Mouse (Mus musculus): Measurements from ENCODE around the gene Slc2a6.

Slc2a6 gene

GRCm38 (mm10) chr2:27027618-27028436 lies at the start of gene Slc2a6:
TSS of gene Slc2a6 (minus strand) at chr2:27027998.
- peak; percentile 92 for DNase-seq

DNA sequence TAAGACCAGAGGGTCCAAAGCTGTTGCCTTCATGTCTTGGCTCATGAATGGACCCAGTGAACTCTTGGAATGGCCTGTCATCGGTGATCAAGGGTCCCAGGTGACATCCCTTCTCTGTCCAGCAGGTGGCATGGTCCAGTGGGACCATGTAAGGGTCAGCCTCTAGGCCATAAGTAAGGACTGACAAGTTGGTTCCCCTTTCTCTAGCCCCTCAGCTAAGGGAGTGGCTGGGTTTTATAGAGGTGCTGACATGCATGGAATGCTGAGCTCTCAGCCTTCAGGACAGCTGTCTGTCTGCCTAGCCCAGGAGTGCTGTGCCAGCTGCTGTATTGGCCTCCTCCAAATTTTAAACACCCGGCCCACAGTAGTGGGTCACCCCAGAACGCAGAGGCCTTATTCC lies 47.7 kb upstream of the Slc2a6 start:
- DNase-seq: peak; percentile 71

DNA sequence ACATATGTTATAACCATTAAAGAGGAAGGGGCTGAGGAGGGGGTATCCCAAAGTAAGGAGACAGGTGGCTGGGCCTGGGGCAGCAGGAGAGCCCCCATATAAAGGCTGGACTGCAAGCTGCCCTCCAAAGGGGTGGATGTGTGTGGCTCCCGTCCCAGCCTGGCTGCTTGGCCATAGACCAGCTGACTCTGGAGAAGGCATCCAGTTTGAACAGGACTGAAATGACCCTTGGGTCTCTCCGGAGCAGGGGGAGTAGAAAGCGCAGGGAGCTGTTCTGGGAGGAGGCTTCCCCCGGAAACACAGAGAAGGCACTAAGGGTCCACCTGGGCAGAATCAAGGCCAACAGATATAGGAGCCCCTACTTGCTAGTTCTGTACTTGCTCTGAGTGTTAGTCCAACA lies 47.0 kb upstream of the Slc2a6 start:
- peak; percentile 80 for DNase-seq

- DNase-seq: no peak
Observed at GRCm38 (mm10) chr2:27073407-27073806, 45.6 kb upstream of the Slc2a6 start.

DNA sequence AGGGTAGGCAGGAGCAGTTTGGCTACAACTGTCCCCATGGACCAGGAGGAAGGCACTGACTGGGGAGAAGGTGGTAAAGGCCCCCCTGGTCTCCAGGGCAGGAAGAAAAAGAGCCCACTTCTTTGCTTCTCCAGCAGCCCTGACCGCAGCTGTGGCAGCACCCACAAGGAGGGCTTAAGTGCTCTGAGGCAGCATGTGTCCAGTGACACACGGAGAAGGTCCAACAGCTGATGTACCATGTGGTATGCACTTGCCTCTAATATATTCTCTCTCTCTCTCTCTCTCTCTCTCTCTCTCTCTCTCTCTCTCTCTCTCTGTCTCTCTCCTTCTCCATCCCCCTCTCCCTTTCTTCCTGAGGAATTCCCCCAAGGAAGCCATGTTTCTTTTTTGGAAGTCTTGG lies 44.2 kb upstream of the Slc2a6 start, which contains the start of gene Mymk:
Mymk (minus strand) TSS at position 202 of the 400 bp plus-strand sequence.
- DNase-seq: no peak

DNA sequence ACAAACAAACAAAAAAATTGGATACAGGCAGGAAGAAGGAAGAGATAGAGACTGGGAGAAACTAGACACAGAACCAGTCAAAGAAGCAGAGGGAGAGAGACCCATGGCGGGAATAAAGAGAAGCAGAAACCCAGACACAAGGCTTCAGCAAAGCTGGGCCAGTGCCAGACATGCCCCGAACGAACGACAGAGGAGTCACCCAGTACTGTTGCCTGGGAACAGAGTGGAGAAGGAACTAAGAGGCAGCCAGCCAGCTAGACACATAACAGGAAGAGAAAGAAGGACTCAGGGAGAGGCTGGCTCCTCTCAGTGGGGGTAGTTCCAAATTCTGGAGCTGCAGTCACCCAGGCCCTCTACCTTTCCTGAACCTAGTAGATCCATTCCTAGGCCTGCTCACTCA lies 43.3 kb upstream of the Slc2a6 start:
- DNase-seq: peak; percentile 87

- no peak for DNase-seq
Observed at GRCm38 (mm10) chr2:27070247-27070813, 42.5 kb upstream of the Slc2a6 start.

DNA sequence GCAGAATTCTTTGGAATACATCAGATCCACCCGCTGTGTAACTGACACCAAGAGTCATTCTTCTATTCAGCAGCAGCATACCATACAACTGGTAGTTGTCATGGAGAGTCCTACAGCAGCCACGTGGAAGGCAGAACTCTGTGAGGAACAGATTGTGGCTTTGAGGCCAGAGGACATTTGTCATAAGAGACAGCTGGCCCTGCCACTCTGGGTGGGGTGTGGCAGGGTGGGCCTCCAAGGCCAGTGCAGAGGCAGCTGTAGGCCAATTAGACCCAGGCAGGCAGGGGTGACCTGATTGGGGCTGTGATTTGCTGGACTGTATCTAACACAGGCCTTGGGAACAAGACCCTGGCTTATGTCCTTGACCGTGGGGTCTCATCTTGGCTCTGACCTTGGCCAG lies 41.8 kb upstream of the Slc2a6 start:
- no peak for DNase-seq

- DNase-seq: no peak
Observed at GRCm38 (mm10) chr2:27067996-27068395, 40.2 kb upstream of the Slc2a6 start.

DNA sequence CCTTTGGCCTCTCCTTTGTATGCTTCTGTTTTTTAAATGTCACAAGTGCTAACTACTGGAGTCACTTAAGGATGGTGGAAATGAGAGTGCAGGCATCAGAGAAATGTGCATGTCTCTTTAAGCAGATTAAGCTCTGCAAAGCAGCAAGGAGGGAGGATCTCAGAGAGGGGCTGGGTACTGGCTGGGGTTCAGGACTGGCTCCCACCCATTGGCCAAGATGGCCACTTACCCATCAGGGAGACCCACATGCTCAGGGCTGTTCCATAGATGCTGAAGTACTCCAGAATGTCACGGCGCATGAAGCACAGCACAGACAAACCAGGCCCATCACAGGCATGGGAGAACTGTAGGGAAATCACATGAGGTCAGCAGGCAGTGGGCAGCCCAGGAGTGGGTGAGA lies 39.3 kb upstream of the Slc2a6 start:
- no peak for DNase-seq

DNA sequence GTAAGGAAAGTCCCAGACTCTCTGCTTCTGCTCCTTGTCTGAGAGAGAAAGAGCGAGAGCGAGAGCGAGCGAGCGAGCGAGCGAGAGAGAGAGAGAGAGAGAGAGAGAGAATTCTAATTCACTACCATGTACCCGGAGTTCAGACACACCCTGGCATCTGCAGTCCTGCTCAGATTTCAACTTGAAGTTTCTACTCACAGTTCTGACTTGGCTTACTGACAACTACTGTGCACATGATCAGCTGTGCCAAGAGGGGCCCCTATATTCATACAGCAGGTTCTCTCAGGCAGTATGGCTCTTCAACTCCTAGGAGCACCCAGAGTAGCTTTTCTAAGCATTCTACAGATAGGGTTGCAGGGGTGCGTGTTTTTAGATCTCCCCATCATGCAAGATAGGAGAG lies 31.4 kb upstream of the Slc2a6 start:
- DNase-seq: no peak

GRCm38 (mm10) chr2:27058751-27059150 lies 31.0 kb upstream of the Slc2a6 start:
- DNase-seq: no peak

GRCm38 (mm10) chr2:27058251-27058650 lies 30.5 kb upstream of the Slc2a6 start:
- no peak for DNase-seq

- no peak for DNase-seq
Observed at GRCm38 (mm10) chr2:27049408-27049807, 21.6 kb upstream of the Slc2a6 start.

- DNase-seq: peak; percentile 88
Observed at GRCm38 (mm10) chr2:27045979-27046770, 18.4 kb upstream of the Slc2a6 start.

DNA sequence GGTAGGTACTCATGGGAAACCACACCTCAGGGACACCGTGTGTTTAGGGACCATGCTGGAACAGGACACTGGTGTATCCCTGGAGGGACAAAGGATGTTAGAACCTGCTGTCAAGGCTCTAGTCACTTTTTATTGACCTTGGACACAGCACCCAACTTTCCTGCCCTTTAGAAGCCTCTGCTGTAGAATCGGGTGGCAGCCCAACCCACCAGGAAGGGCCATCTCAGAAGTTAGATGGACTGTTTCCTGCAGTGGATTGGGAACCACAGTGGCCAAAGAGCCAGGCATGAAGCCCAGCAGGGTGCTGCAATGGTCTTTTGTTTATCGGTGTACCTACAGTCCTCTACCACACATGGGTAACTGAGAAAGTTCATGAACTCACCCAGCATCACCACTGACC lies 16.8 kb upstream of the Slc2a6 start:
- no peak for DNase-seq

GRCm38 (mm10) chr2:27044166-27044565 lies 16.4 kb upstream of the Slc2a6 start:
- no peak for DNase-seq

- peak; percentile 89 for DNase-seq
Observed at GRCm38 (mm10) chr2:27043461-27043860, 15.7 kb upstream of the Slc2a6 start.

- peak; percentile 80 for DNase-seq
Observed at GRCm38 (mm10) chr2:27042131-27042844, 14.5 kb upstream of the Slc2a6 start.

DNA sequence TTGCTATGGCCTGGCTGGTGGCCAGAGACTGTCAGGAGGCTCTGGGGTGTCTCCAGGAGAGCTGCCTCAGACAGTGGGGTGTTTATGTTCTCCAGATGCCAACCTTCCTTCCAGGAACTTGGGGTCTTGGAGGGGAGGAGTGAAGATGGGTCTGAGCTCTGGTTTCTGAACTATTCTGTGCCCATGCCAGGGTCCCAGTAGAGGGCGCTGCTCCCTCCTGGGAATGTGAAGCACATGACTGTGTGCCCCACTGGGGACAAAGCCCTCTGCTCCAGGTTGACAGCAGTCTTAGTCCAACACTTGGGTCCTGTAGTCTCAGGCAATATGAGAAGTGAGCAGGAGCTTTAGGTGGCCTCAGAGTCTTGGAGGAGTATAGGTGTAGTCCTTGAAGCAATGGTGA lies 11.5 kb upstream of the Slc2a6 start:
- DNase-seq: peak; percentile 53

- DNase-seq: peak; percentile 86
Observed at GRCm38 (mm10) chr2:27038596-27038995, 10.8 kb upstream of the Slc2a6 start.

DNA sequence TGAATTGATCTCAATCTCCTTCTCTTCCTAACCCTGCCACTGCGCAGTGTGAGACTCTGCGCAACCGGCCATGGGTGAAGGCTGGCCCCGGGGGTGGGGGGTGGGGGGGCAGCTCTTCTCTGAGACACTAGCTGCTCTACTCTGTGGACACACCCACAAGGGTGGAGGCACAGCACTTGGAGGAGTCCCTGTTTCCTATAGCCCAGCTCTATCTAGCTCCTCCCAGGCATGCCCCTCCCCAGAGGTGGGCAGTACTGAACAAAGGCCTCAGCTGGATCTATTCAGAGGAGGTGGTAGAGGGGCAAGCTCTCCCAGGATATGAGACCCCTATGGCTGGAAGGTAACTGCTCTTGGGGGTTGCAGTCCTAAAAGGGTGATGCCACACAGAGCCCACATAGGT lies 9.2 kb upstream of the Slc2a6 start:
- no peak for DNase-seq

DNA sequence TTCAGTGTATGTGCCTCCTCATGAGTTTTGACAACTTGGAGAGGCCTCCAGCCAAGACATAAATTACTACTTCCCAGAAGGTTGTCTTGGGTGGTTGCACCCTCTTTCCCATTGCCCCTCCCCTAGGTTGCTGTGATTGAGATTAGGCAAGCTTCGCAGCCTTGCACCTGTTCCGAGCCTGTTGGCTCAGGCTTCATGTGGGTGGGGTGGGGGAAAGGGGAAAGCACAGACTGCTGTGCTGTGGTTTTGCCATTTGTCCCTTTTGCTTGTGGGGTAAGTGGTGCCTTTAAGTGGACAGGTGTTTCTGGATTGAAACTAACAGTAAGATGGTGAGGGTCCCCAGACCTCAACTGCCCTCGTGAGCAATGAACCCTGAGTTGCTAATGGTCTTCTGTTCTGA lies 8.2 kb upstream of the Slc2a6 start:
- no peak for DNase-seq

Measured in kidney, postnatal 14 days (tissue).